Mouse (Mus musculus): ENCODE measurements around the gene Lin7a.
"Not testable (repeated sequence)": the region's sequence is repeated elsewhere in the genome, so short reads cannot be mapped to it uniquely, and the experiment has no call there.

The Lin7a gene

GRCm38 (mm10) chr10:107237076-107237475 is 34.4 kb upstream of the Lin7a start:
- no peak for DNase-seq (ENCODE audit: low spot score in 2 of 2)

GRCm38 (mm10) chr10:107237736-107238135 is 33.8 kb upstream of the Lin7a start:
- DNase-seq (ENCODE audit: low spot score in 2 of 2), result no peak

GRCm38 (mm10) chr10:107238151-107238860 is 33.2 kb upstream of the Lin7a start:
- DNase-seq (ENCODE audit: low spot score in 2 of 2), result no peak

- no peak for DNase-seq (ENCODE audit: low spot score in 2 of 2)
Observed at GRCm38 (mm10) chr10:107238861-107239435, 32.5 kb upstream of the Lin7a start.

- no peak for DNase-seq (ENCODE audit: low spot score in 2 of 2)
Observed at GRCm38 (mm10) chr10:107239651-107240330, 31.7 kb upstream of the Lin7a start.

DNA sequence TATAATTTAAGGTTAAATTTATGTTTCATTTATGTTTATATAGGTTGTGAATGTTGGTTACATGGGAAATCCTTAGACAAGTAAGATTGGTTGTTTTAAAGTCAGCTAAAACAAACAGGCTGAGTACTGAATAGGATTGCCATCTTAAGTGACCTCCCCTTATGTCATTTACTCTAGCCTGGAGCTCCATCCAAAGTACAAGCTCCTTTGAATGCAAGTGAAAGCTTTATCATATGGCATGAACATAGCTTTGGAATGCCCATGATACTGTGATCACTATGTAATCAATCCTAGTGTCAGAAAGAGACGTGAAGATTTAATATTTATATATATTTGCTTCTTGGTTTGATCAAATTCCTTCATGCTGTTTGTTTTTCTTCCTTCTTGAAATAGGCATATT is 31.0 kb upstream of the Lin7a start:
- DNase-seq (ENCODE audit: low spot score in 2 of 2), result no peak

DNA sequence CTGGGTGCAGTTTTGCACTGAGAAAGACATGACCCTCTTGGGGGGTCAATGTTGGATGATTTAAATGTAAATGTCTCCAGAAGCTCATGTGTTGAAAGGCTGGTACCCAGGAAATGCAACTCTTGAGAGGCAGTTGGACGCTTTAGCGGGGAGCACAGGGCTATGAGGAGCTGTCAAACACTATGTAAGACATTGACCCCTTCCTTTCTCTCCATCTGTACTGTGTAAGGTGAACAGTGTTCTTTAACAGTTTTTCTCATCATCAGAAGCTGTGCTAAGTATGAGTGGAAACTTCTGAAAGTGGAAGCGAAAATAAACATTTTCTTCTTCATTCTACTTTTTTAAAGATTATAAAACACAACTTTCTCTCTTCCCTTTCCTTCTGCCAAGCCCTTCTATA is 30.5 kb upstream of the Lin7a start:
- no peak for DNase-seq (ENCODE audit: low spot score in 2 of 2)

GRCm38 (mm10) chr10:107241406-107241805 is 30.1 kb upstream of the Lin7a start:
- DNase-seq (ENCODE audit: low spot score in 2 of 2), result no peak

DNA sequence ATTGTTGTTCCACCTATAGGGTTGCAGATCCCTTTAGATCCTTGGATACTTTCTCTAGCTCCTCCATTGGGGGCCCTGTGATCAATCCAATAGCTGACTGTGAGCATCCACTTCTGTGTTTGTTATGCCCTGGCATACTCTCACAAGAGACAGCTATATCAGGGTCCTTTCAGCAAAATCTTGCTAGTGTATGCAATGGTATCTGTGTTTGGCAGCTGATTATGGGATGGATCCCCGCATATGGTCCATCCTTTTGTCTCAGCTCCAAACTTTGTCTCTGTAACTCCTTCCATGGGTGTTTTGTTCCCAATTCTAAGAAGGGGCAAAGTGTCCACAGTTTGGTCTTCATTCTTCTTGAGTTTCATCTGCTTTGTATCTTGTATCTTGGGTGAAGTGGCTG is 29.5 kb upstream of the Lin7a start:
- not testable (repeated sequence) for DNase-seq (ENCODE audit: low spot score in 2 of 2)

DNA sequence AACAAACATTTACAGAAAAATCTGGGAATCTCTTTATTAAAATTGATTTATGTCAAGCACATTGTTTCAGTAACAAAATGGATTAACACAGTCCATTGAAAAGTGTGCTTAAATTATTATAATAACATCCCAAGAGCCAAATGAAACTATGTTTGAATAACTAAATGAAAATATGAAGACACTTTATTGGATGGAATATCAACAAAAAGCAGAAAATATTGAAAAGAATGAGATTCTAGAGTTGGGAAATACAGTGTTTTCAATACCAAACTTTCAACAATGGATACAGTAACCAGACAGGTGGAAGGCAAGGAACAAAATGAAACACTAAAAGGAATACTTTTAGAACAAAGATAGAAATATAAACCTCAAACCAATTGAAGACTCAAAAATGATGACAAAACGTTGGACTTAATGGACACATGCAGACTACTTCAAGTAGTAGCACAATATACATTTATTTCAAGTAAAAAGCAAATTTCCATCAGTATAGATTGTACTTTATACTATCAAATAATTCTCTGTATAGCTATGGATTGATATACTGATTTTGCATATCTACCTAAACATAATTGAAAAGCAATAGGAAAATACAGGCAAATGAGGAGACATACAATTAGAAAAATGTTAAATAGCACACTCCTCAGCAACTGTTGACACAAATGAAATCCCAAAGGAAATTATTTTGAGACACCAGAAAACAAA is 28.6 kb upstream of the Lin7a start:
- no peak for DNase-seq (ENCODE audit: low spot score in 2 of 2)

- DNase-seq (ENCODE audit: low spot score in 2 of 2), result no peak
Observed at GRCm38 (mm10) chr10:107244211-107244610, 27.3 kb upstream of the Lin7a start.

DNA sequence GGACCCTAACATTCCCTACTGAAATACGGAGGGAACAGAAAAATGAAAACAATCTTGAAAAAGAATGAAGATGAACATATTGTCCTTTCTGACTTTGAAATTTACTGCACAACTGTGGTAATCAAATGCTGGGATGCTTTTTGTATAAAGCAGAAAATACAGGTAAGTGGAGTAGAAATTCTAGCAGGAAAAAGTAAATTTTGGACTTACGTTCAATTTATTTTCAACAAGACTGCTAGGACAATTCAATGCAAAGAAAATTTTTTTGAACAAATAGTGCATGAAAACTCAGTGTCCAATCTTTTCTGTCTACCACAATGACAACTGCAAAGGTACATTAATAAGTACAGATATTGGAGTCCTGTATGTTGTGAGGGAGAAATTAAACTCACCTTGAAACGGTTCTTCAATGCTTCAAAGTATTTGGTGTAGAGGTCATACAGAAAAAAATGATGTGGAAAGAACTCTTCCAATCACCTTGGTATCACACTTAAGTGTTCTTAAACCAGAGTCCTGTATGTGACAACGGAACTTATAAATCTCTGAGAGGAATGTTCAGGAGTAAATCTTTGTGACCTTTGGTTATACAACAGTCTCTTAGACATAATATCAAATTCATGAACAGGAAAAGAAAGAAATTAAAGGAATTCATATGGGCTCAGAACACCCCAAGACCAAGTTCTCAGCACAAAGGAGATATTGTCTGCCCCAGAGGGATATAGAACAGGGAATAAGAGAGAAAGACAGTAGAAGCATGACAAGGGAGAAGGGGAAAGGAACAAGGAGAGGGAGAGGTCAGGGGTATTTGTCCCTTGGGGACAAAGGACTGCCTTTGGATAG is 26.6 kb upstream of the Lin7a start:
- DNase-seq (ENCODE audit: low spot score in 2 of 2), result no peak

DNA sequence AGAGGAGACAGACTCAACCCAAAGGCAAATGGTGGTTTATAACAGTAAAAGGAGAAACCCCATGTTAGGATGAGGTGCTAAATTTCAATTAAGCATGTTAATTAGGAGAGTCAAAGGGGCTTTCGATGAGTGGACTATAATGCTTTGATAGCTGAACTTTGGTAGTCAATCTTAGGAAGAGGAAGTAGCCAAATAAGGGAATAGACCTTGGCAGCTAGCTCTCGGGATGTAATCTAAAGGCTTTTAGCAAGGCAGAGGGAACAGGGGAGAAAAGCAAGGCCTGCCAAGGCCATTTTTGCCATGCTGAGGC is 26.0 kb upstream of the Lin7a start:
- no peak for DNase-seq (ENCODE audit: low spot score in 2 of 2)

DNA sequence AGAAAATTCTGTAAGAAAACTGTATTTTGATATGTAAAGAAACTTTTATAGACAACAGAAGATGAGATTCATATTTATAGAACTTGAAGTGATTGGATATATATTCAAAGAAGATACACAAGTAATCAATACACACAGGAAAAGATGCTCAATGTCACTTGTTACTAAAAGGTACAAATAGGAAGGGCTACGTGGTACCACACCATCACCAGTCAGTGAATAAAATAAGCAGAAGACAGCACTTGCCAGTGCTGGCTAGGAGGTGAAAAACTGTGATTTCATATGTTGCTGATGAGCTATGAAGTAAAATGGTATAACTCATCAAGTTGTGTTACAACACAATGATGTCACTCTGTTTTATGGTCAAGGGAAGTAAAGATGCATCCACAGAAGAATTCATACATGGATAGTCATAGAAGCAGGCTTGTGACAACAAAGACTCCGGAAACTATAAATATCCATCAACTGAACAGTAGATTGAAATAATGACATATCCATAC is 25.5 kb upstream of the Lin7a start:
- no peak for DNase-seq (ENCODE audit: low spot score in 2 of 2)

DNA sequence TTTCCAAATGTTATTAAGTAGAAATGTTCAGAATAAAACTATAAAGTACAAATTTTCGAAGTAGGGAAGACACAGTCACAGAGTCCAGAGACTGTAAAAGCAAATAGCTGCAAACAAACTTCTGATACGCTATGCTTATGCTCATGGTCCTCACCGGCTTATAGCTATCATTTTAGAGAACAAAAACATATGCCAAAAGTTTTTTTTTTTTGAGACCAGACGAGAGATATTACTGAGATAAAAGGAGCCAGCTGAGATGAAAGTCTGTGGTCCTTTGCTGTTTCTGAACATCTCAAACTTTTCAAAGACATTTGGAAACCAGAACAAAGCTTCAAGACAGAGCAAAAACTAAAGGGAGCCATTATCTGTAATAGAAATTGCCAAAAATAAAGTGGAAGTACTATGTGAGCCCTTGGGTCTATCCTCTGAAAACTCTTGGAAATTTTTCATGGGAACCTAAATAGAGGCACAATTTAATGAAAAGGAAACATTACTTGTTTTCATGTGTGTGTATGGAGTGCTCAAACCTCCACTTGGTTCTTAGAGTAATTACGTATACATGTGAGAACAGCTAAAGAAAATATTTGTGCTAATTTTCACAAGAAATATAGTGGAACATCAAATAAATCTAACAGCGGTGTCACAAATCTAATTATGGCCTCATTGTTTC is 24.4 kb upstream of the Lin7a start:
- no peak for DNase-seq (ENCODE audit: low spot score in 2 of 2)

DNA sequence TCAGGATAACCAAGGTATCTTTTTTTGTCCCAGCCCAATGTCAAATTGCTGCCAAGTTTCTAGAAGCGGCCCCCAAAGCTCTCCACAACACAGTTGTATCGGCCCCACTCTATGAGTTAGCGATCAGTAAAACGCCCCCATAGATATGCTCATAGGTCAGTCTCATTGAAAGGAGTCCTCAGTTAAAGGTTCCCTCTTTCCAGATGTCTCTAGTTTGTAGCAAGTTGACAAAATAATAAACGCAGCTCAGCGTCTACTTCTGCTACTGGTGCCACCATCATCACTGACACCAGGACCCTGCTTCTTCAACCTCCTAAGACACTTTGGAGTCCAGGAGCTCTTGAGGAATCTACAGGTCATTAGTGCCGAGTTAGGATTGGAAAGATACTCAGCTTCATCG is 23.0 kb upstream of the Lin7a start:
- DNase-seq (ENCODE audit: low spot score in 2 of 2), result no peak

GRCm38 (mm10) chr10:107249056-107249455 is 22.4 kb upstream of the Lin7a start:
- DNase-seq (ENCODE audit: low spot score in 2 of 2), result no peak

DNA sequence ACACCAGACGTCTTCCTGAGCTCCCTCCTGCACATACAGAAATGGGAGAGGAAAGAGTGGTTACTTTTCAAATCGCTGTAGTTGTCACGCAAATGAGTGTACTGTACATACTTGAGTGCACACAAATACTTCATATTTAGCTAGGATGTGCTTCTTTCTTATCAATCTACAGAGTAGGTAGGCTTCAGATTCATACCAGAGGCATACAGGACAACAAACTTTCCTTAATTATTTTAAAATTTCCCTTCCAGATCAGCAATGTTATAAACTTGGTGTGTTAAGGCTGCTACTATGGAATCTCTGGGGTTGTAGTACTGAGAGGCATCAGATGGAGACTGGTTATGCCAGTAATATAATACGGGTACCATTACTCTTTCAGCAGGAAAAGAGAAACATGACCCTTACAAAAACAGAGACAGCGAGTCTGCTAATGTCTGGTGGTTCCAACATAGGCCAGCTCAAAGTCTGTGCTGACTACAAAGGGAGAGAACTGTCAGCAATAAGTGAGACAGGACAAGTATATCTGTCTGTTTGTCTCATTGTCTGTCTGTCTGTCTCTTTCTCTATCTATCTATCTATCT is 21.8 kb upstream of the Lin7a start:
- no peak for DNase-seq (ENCODE audit: low spot score in 2 of 2)

- no peak for DNase-seq (ENCODE audit: low spot score in 2 of 2)
Observed at GRCm38 (mm10) chr10:107250346-107251210, 20.9 kb upstream of the Lin7a start.

DNA sequence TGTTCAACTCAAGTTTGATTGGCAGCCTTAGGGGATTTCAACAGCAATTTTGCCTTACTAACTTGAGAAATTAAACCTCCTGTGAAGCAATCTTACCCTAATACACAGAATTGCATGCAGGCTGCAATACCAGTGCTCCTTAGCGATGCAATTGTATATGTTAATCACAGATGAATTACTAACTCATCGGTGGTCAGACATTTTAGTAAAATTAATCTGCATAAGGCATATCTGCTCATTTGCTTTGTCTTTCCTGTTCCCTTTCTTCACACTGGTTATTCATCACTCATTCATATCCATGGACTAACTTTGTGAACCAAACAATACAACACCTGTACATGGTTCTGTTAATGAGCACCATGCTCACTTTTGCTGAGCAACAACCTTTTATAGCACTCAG is 20.2 kb upstream of the Lin7a start:
- DNase-seq (ENCODE audit: low spot score in 2 of 2), result no peak

Measured in natural killer cell, adult 2 months (primary cell).